Mouse (Mus musculus) neural tube, embryonic 13.5 days (tissue): Measurements from ENCODE around the gene Vmp1. TPM values are rescaled to one million over a fixed set of nuclear protein-coding genes. Genes with fewer than 3 reads are reported as not detected.
A peak's percentile ranks its signal among the peaks of the same experiment; 100 is the strongest.

Experiments used
- ATAC-seq: fragments of 200-750 bp; cut with Nextera tagmentation; 2 replicates; pipeline ENCODE4 v1.8.0; 2017; ENCODE audit warnings: low read depth, mild to moderate bottlenecking, moderate TSS enrichment, moderate library complexity
- H3K27ac ChIP-seq: fragments of 300-500 bp; sonication (generic); replicated peaks from 2 replicates; pipeline ENCODE4 v1.5.1; 2015; ENCODE audit warnings: moderate library complexity, mild to moderate bottlenecking, inconsistent platforms
- H3K27me3 ChIP-seq: fragments of 300-500 bp; sonication (generic); 2 replicates; pipeline ENCODE4 v1.6.1; 2015; ENCODE audit warnings: mild to moderate bottlenecking, inconsistent platforms
- H3K36me3 ChIP-seq: fragments of 300-500 bp; sonication (generic); 2 replicates; pipeline ENCODE4 v1.6.1; 2015; ENCODE audit warnings: mild to moderate bottlenecking, inconsistent platforms
- H3K4me1 ChIP-seq: fragments of 300-500 bp; sonication (generic); replicated peaks from 2 replicates; pipeline ENCODE4 v1.6.1; 2015; ENCODE audit warnings: inconsistent platforms
- H3K4me2 ChIP-seq: fragments of 300-500 bp; sonication (generic); 2 replicates; pipeline ENCODE4 v1.6.1; 2015; ENCODE audit warnings: inconsistent platforms, mild to moderate bottlenecking, moderate library complexity
- H3K4me3 ChIP-seq: fragments of 300-500 bp; sonication (generic); 2 replicates; pipeline ENCODE4 v1.5.1; 2015; ENCODE audit warnings: mild to moderate bottlenecking, inconsistent platforms
- H3K9ac ChIP-seq: fragments of 300-500 bp; sonication (generic); 2 replicates; pipeline ENCODE4 v1.6.1; 2015; ENCODE audit warnings: moderate library complexity, mild to moderate bottlenecking, inconsistent platforms
- H3K9me3 ChIP-seq: fragments of 300-500 bp; sonication (generic); 2 replicates; pipeline ENCODE4 v1.6.1; 2016; ENCODE audit warnings: inconsistent platforms
- WGBS: fragments of 180-500 bp; shearing (Covaris S2); methylation state at CpG from one replicate; pipeline ENCODE4 v1.1.7; 2015; 5-methylcytosine and 5-hydroxymethylcytosine counted together
- polyA plus RNA-seq: library from polyadenylated mRNA; unstranded; fragments of >200 nt; fragmentation: Nextera tagmentation; extraction: Ambion mirVana; gene quantifications from 2 replicates; pipeline ENCODE4 v1.2.1, GENCODE M21; 2015

Gene Vmp1
- polyA plus RNA-seq, 1 experiment from 2014 or later, result 108 TPM

DNA sequence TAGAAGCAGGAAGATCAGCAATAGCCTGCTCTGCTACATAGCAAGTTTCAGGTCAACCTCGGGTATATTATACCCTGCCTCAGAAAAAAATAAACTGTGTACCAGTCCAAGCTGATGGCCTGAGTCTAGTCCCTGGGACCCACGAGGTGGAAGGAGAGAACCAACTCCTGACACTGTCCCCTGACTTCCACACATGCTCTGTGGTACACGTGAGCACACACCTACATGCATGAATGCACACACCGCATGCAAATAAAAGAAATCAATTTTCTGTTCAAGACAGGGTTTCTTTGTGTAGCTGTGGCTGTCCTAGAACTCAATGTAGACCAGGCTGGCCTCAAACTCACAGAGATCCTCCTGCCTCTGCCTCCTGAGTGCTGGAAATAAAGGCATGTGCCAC is 125.4 kb downstream of the Vmp1 start:
- no peak overlapping the region for H3K27ac ChIP-seq
- H3K4me3 ChIP-seq, result no peak overlapping the region
- ATAC-seq, result no peak
- H3K9ac ChIP-seq, result no peak overlapping the region
- H3K27me3 ChIP-seq, result no peaks in the 10 kb centered on the region
- H3K4me1 ChIP-seq, result no peaks in the 10 kb centered on the region
- 89% methylated on average over 4 of the region's 4 CpGs for WGBS
- H3K4me2 ChIP-seq, result no peak overlapping the region
- peaks cover 42% of the 10 kb centered on the region for H3K36me3 ChIP-seq
- no peaks in the 10 kb centered on the region for H3K9me3 ChIP-seq

GRCm38 (mm10) chr11:86553525-86553924 is 130.1 kb downstream of the Vmp1 start:
- H3K9ac ChIP-seq, result no peak overlapping the region

DNA sequence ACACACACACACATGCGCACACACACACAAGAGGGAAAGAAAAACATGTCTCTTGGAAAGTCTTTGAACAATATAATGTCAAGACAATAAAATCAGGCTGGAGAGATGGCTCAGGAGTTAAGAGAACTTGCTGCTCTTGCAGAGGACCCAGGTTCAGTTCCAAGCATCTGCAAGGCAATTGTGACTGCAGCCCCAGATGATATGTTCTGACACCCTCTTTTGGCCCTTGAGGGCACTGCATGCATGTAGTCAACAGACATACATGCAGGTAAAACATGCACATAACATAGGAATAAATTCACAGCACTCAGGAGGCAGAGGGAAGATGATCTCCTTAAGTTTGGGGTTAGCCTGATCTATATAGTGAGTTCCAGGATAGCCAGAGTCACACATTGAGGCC is 136.2 kb downstream of the Vmp1 start:
- Histone ChIP-seq H3K36me3 (peaks cover 13% of the 10 kb centered on the region), H3K9ac (no peak overlapping the region), H3K27me3 (no peaks in the 10 kb centered on the region), H3K4me1 (peaks cover 22% of the 10 kb centered on the region), H3K27ac (no peak overlapping the region), H3K9me3 (no peaks in the 10 kb centered on the region), H3K4me3 (no peak overlapping the region), H3K4me2 (no peak overlapping the region)
- 100% methylated on average over 1 of the region's 1 CpGs for WGBS
- ATAC-seq, result no peak

More at GRCm38 (mm10) chr11:86553525-86553924, 130.1 kb downstream of the Vmp1 start:
- Histone ChIP-seq H3K4me1 (no peaks in the 10 kb centered on the region), H3K4me3 (no peak overlapping the region), H3K36me3 (peaks cover 41% of the 10 kb centered on the region), H3K27ac (no peak overlapping the region), H3K9me3 (no peaks in the 10 kb centered on the region), H3K4me2 (no peak overlapping the region), H3K27me3 (no peaks in the 10 kb centered on the region)
- 91% methylated on average over 6 of the region's 6 CpGs for WGBS
- ATAC-seq, result no peak

DNA sequence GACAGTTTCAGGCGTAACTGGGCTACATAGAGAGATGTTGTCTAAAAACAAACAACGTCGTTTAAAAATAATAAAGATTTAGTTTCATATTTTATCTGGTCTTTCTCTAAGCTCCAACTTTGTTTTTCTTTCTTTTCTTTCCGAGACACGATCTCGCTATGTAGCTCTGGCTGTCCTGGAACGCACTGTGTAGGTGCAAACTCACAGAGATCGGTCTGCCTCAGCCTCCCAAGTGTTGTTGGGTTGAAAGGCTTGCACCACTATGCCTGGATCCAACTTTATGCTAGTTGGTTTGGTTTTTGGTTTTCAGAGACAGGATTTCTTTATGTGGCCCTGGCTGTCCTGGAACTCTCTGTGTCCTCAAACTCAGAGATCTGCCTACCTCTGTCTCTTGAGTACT is 138.1 kb downstream of the Vmp1 start:
- Histone ChIP-seq H3K9me3 (no peaks in the 10 kb centered on the region), H3K27me3 (no peaks in the 10 kb centered on the region), H3K4me1 (peaks cover 29% of the 10 kb centered on the region), H3K9ac (peak overlapping the region; percentile 59; the same call in 1 of the 2 replicates), H3K4me2 (peak overlapping the region; percentile 63), H3K27ac (no peak overlapping the region), H3K4me3 (peak overlapping the region; percentile 97), H3K36me3 (peaks cover 13% of the 10 kb centered on the region)
- no peak for ATAC-seq
- 84% methylated on average over 8 of the region's 8 CpGs for WGBS

DNA sequence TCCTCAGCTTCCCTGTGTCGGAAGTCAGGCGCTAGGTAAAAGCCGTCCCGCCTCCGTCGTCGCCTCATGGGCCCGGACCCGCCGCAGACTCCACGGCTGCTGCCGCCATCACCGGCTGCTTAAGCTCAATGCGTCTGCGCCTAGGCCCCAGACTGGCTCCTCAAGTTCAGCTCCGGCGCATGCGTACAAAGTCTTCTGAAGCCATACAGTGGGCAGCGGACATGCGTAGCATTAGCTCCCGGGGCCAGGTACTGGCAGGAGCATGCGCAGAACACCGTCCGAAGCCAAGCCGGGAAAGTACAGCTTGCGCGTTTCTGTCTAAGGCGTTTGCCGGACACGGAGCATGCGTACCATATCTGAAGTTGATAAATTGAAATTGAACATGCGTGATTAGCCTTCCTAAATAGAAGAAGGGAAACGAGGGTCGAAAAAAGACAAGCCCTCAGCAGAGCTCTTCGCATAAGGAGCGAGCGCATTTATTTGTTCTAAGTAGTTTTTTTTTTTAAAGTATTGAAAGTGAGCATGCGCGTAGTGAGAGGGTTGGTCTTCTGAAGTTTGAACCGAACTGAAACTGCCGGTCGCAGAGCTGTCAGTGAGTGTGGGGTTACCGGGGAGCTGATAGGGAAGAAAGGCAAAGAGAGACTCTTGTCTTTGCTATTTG is 138.9 kb downstream of the Vmp1 start, which contains the start of the genes Rps6kb1 and Tubd1:
Gene Rps6kb1 (minus strand): TSS at position 167 of the 661 bp plus-strand sequence.
Gene Tubd1 (plus strand): TSS at position 353 of the 661 bp plus-strand sequence.
- H3K9me3 ChIP-seq, result no peaks in the 10 kb centered on the region
- under 1% methylated on average over 43 of the region's 43 CpGs for WGBS
- H3K4me2 ChIP-seq, result peak within 1 kb of the TSS; percentile 87
- peaks cover 29% of the 10 kb centered on the region for H3K4me1 ChIP-seq
- H3K27me3 ChIP-seq, result no peaks in the 10 kb centered on the region
- peak within 1 kb of the TSS; percentile 97 for H3K9ac ChIP-seq
- peak within 1 kb of the TSS; percentile 97 for H3K4me3 ChIP-seq
- peaks cover 6% of the 10 kb centered on the region; the same call in 1 of the 2 replicates for H3K36me3 ChIP-seq
- ATAC-seq, result peak; percentile 99
- peak within 1 kb of the TSS; percentile 89 for H3K27ac ChIP-seq

- Histone ChIP-seq H3K4me2 (peak overlapping the region; percentile 87), H3K36me3 (no peaks in the 10 kb centered on the region), H3K27me3 (no peaks in the 10 kb centered on the region), H3K4me3 (peak overlapping the region; percentile 97), H3K4me1 (peaks cover 29% of the 10 kb centered on the region), H3K9ac (peak overlapping the region; percentile 97), H3K9me3 (no peaks in the 10 kb centered on the region), H3K27ac (peak overlapping the region; percentile 89)
- peak; percentile 69 for ATAC-seq
- WGBS, result under 1% methylated on average over 47 of the region's 50 CpGs
Observed at GRCm38 (mm10) chr11:86543960-86544638, 139.5 kb downstream of the Vmp1 start.

DNA sequence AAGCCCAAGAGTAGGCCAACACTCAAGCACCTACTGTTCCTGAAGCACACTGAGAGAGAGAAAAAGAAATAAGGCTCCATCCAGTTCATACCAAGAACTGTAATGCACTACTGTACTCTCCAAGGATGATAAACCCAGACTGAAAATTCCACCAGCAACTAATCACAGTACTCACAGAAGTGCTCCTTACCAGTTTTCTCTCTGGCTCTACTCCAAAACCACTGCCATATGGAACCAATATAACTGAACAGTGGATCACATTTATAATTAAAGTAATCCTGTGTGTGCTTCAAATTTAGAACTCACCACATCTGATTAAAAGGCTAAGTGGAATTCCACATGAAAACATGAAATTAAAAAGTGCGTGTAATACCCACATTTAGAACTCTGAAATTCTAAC is 140.8 kb downstream of the Vmp1 start:
- Histone ChIP-seq H3K27ac (no peak overlapping the region), H3K9me3 (no peaks in the 10 kb centered on the region), H3K9ac (no peak overlapping the region), H3K4me3 (0 out of 2 replicates have a peak overlapping the region, but pooled peaks have one; percentile 4), H3K36me3 (no peaks in the 10 kb centered on the region), H3K4me1 (peaks cover 29% of the 10 kb centered on the region), H3K4me2 (peak overlapping the region; percentile 87; the same call in 1 of the 2 replicates), H3K27me3 (no peaks in the 10 kb centered on the region)
- no peak for ATAC-seq
- 92% methylated on average over 1 of the region's 1 CpGs for whole genome bisulfite sequencing

- Histone ChIP-seq H3K4me3 (no peak overlapping the region), H3K9ac (no peak overlapping the region), H3K4me2 (no peak overlapping the region), H3K9me3 (no peaks in the 10 kb centered on the region), H3K36me3 (no peaks in the 10 kb centered on the region), H3K4me1 (peaks cover 25% of the 10 kb centered on the region), H3K27ac (no peak overlapping the region), H3K27me3 (no peaks in the 10 kb centered on the region)
- ATAC-seq, result no peak
- 94% methylated on average over 2 of the region's 2 CpGs for WGBS
Observed at GRCm38 (mm10) chr11:86540476-86540845, 143.2 kb downstream of the Vmp1 start.

DNA sequence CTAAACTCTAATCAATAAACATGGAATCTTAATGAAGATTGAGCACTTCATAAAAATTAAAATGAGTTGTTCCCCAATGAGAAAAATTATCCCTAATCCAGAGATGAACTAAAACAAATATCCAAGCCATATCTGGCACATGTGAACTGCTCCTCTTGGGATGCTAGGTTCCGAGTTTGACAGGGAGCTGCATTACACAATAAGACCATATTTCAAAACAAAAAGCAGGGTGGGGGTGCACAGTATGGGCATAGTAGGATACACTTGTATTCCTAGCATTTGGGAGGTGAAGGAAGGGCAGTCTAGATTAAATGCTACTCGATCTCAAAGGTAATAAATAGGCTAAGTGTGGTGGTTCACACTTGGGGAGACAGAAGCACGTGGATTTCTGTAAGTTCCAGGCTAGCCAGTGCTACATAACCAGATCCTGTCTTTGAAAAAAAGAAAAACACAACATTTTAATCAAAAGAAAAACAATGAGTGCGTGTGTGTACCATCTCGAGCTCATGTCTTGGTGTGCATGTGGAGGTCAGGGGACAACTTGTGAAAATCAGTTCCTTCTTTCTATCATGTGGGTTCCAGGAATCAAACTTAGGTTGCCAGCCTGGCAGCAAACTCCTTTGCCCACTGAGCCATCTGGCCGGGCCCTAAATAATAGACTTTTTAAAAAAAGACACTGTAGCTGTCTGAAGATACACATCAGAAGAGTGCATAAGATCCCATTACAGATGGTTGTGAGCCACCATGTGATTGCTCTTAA is 143.7 kb downstream of the Vmp1 start:
- H3K36me3 ChIP-seq, result no peaks in the 10 kb centered on the region
- no peaks in the 10 kb centered on the region for H3K27me3 ChIP-seq
- no peaks in the 10 kb centered on the region for H3K9me3 ChIP-seq
- 90% methylated on average over 6 of the region's 6 CpGs for WGBS
- ATAC-seq, result no peak
- peaks cover 22% of the 10 kb centered on the region for H3K4me1 ChIP-seq
- no peak overlapping the region for H3K27ac ChIP-seq
- no peak overlapping the region for H3K4me3 ChIP-seq
- no peak overlapping the region for H3K9ac ChIP-seq
- no peak overlapping the region for H3K4me2 ChIP-seq

DNA sequence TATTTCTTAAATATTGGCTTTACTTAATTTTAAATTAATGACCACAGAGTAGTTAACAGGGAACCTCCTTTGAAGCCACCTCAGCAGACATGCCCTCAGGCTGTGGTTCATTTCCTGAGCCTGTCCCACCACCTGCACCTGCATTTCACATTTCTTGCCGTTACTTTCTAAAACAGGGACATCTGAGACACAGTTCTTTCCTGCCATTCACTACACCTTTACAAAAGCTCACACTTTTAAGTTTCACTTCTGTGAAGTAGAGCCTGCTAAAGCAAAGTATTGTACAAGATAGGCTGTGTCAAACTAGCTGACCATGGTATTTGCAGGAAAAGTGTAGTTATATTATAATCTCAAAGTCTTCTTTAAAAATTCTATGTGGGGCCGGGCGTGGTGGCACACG is 144.8 kb downstream of the Vmp1 start:
- H3K9ac ChIP-seq, result no peak overlapping the region
- H3K9me3 ChIP-seq, result no peaks in the 10 kb centered on the region
- no peak for ATAC-seq
- H3K4me3 ChIP-seq, result no peak overlapping the region
- 93% methylated on average over 4 of the region's 4 CpGs for WGBS
- H3K36me3 ChIP-seq, result peaks cover 6% of the 10 kb centered on the region; the same call in 1 of the 2 replicates
- no peaks in the 10 kb centered on the region for H3K27me3 ChIP-seq
- no peak overlapping the region for H3K27ac ChIP-seq
- H3K4me1 ChIP-seq, result peaks cover 20% of the 10 kb centered on the region
- H3K4me2 ChIP-seq, result no peak overlapping the region

GRCm38 (mm10) chr11:86534201-86534910 is 149.3 kb downstream of the Vmp1 start:
- Histone ChIP-seq H3K4me2 (no peak overlapping the region), H3K27ac (no peak overlapping the region), H3K9ac (no peak overlapping the region), H3K4me1 (no peaks in the 10 kb centered on the region), H3K36me3 (peaks cover 34% of the 10 kb centered on the region), H3K9me3 (no peaks in the 10 kb centered on the region), H3K27me3 (no peaks in the 10 kb centered on the region), H3K4me3 (no peak overlapping the region)
- no peak for ATAC-seq
- WGBS, result 96% methylated on average over 5 of the region's 5 CpGs
